Mouse (Mus musculus): Measurements from ENCODE around the gene Gm5089.

DNA sequence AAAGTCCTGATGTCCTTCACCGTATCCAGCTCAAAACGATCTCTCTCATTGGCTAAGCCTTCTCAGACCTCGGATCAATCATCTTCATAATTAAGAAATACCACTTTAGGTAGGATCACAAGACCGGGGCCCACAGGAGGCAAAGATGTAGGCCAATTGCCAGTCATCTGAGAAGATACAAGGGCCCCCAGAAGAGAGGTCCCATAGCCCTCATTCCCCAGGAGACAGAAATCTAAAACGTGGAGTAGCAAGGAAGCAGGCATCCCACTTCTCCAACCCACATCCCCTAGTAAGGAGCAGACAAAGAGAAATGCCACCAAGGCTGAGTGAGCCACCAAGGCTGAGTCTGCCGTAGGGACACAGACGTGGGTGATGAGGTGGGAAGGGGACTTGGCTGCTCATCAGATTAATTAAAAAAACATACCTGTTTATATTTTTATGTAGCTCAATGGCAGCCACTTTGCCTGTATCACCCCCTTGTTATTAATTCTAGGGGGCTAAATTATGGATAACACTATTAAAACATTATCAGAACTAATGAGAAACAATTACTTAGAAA, 46.2 kb downstream of the Gm5089 start:
- TF ChIP-seq POLR2A (IDR thresholded peaks at IDR 0.05; ENCODE audit: control insufficient read depth, extremely low read depth, insufficient read depth, low read length, poor library complexity) (no peak), CTCF (IDR thresholded peaks at IDR 0.05; ENCODE audit: borderline replicate concordance, control insufficient read depth, extremely low read depth, insufficient read depth, low read length, poor library complexity) (no peak)
